Mouse (Mus musculus) kidney, adult 8-10 months (tissue): ENCODE measurements at regions not wholly inside any gene's neighbourhood (a gene's known extent, or its start where the extent isn't known, plus 50 kb on each side); places are given as distances from the start of the nearest gene placed in this dataset.
A peak's percentile ranks its signal among the peaks of the same experiment; 100 is the strongest.
"Not testable (repeated sequence)": the region's sequence is repeated elsewhere in the genome, so short reads cannot be mapped to it uniquely, and the experiment has no call there.

Source experiments
- DNase-seq, 2 experiments: peaks; one replicate each; pipeline ENCODE4 v3.0.0; 2022

DNA sequence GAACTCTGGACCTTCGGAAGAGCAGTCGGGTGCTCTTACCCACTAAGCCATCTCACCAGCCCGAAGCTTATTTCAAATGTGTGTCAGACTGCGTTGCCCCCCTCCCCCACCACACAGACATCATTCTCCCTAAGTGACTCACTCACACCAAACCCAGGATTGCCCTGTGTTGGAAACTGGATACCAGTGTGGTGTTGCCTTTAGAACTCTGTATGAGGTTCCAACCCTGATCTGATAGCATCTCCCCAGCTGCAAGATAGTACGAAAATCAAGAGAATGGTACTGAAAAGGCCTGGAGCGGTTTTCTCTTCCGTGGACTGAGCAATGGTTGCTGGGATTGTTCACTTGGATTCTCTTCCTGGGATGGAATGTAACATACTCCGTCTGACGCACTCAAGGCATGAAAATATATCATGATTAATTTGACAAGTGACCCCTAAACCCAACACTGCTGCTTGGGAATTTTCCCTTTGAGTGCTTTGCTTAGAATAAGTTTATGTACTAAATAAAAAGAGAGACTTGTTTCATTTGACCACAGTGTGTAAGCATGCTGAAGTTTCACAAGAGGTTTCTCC lies 63.0 kb downstream of the Hand2 start:
- DNase-seq, result no peak

GRCm38 (mm10) chr8:57387627-57388026 lies 66.8 kb downstream of the Hand2 start:
- DNase-seq, result no peak

- peak in 1 of 2 experiments; percentile 4 for DNase-seq
These were observed 67.1 kb upstream of the Scrg1 start for GRCm38 (mm10) chr8:57388579-57388978.

- DNase-seq, result no peak
These were observed 57.6 kb upstream of the Scrg1 start for GRCm38 (mm10) chr8:57397999-57398635.

GRCm38 (mm10) chr8:57400171-57400570 lies 55.6 kb upstream of the Scrg1 start:
- not testable (repeated sequence) for DNase-seq

GRCm38 (mm10) chr8:57400776-57401631 lies 54.7 kb upstream of the Scrg1 start:
- peak; percentile 19 to 23 for DNase-seq

DNA sequence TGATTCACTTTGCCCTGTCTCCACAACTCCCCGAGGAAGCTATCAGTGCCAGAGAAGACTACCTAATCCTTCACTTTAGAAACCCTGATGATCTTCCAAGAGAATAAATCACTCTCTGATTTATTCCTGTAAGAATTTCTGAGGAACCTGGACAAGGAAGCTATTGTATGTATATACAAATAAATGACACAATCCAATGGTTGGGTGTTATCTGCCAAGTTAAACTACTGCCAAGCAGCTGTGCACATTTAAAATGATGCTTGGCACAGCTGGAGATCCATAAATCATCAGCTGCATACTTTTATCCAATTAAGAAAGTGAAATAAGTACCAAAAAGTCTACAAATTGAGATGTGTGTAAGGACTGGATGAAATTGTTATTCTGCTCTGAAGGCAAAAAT lies 54.1 kb upstream of the Scrg1 start:
- no peak for DNase-seq

GRCm38 (mm10) chr8:57402200-57402599 lies 53.5 kb upstream of the Scrg1 start:
- DNase-seq, result no peak

- peak in 1 of 2 experiments; percentile 12 for DNase-seq
These were observed 52.0 kb upstream of the Scrg1 start for GRCm38 (mm10) chr8:57403640-57404180.

GRCm38 (mm10) chr8:57405277-57405817 lies 50.4 kb upstream of the Scrg1 start:
- no peak for DNase-seq
